Mouse (Mus musculus): ENCODE measurements at regions not wholly inside any gene's neighbourhood (a gene's known extent, or its start where the extent isn't known, plus 50 kb on each side); places are given as distances from the start of the nearest gene placed in this dataset.

GRCm38 (mm10) chr9:24982796-24983195, 106.4 kb upstream of the Gm10181 start:
- TF ChIP-seq USF1 (IDR thresholded peaks at IDR 0.05; ENCODE audit: low read depth) (no peak), CTCF (IDR thresholded peaks at IDR 0.05; ENCODE audit: control insufficient read depth, insufficient read depth, insufficient read length) (no peak), MAX (IDR thresholded peaks at IDR 0.05) (no peak), CEBPB (IDR thresholded peaks at IDR 0.05; ENCODE audit: low read depth) (no peak), MYOG (IDR thresholded peaks at IDR 0.05; ENCODE audit: control insufficient read depth, extremely low read depth, insufficient read length) (no peak)

All from C2C12 (cell line).